Mouse (Mus musculus) forebrain, embryonic 11.5 days (tissue): ENCODE measurements at regions not wholly inside any gene's neighbourhood (a gene's known extent, or its start where the extent isn't known, plus 50 kb on each side); places are given as distances from the start of the nearest gene placed in this dataset.

ENCODE experiments used
- ATAC-seq: fragments of 200-750 bp; cut with Nextera tagmentation; replicated peaks from 2 replicates; pipeline ENCODE4 v1.8.0; 2017; ENCODE audit warnings: moderate TSS enrichment; ENCODE audit not compliant: low FRiP score
- DNase-seq: peaks from one replicate; pipeline ENCODE4 v3.0.0-alpha.2; 2017; ENCODE audit warnings: low spot score
- H3K27ac ChIP-seq: fragments of 300-500 bp; sonication (generic); 2 replicates; pipeline ENCODE4 v1.5.1; 2014; ENCODE audit warnings: low read depth, low read length
- H3K27me3 ChIP-seq: fragments of 300-500 bp; sonication (generic); 2 replicates; pipeline ENCODE4 v1.6.1; 2014; ENCODE audit warnings: mild to moderate bottlenecking, low read length, mixed read lengths; ENCODE audit not compliant: control insufficient read depth, insufficient read depth
- H3K36me3 ChIP-seq: fragments of 300-500 bp; sonication (generic); 2 replicates; pipeline ENCODE4 v1.6.1; 2014; ENCODE audit warnings: mild to moderate bottlenecking, low read length, moderate library complexity, mixed read lengths; ENCODE audit not compliant: control insufficient read depth, insufficient read depth
- H3K4me1 ChIP-seq: fragments of 300-500 bp; sonication (generic); replicated peaks from 2 replicates; pipeline ENCODE4 v1.6.1; 2014; ENCODE audit warnings: low read length, mixed read lengths; ENCODE audit not compliant: control insufficient read depth, insufficient read depth
- H3K4me2 ChIP-seq: fragments of 300-500 bp; sonication (generic); 2 replicates; pipeline ENCODE4 v1.6.1; 2014; ENCODE audit warnings: low read depth, mild to moderate bottlenecking, low read length, moderate library complexity, mixed read lengths; ENCODE audit not compliant: severe bottlenecking
- H3K4me3 ChIP-seq: fragments of 300-500 bp; sonication (generic); 2 replicates; pipeline ENCODE4 v1.5.1; 2014; ENCODE audit warnings: low read depth, low read length
- H3K9ac ChIP-seq: fragments of 300-500 bp; sonication (generic); 2 replicates; pipeline ENCODE4 v1.6.1; 2014; ENCODE audit warnings: low read length
- H3K9me3 ChIP-seq: fragments of 300-500 bp; sonication (generic); 2 replicates; pipeline ENCODE4 v1.6.1; 2016; ENCODE audit warnings: low read length, mixed read lengths; ENCODE audit not compliant: control insufficient read depth
- WGBS: fragments of 180-500 bp; shearing (Covaris S2); extraction: QIAGEN DNeasy Blood & Tissue Kit; methylation state at CpG from one replicate; pipeline ENCODE4 v1.1.7; 2014; 5-methylcytosine and 5-hydroxymethylcytosine counted together

DNA sequence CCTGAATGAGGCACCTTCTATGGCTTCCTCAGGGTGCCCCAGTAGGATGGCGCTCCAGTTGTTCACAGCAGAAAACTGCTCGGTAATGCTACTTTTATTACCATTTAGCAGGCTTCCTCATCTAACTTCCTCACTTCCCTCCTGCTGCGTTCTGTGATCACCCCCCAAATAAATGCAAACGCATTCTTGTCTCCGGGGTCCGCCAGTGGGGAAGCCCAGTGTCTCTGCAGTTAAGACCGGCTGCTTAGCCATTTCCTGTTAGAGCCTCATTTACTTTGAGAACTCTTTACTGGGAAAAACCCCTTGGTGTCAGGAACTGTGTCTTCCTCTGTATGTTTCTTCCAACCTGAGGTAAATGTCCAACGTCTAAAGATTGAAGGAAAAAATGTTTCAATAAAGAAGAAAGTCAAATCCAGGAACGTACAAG is 50.2 kb upstream of the Bbx start:
- no peaks in the 10 kb centered on the region for H3K9me3 ChIP-seq
- H3K36me3 ChIP-seq = no peaks in the 10 kb centered on the region
- H3K4me1 ChIP-seq = no peaks in the 10 kb centered on the region
- H3K4me3 ChIP-seq = no peak overlapping the region
- 45% methylated on average over 9 of the region's 9 CpGs for WGBS
- H3K27me3 ChIP-seq = no peaks in the 10 kb centered on the region
- ATAC-seq (no peak), DNase-seq (no peak)
- H3K27ac ChIP-seq = no peak overlapping the region
- no peak overlapping the region for H3K9ac ChIP-seq
- no peak overlapping the region for H3K4me2 ChIP-seq
